Mouse (Mus musculus): ENCODE data around the gene Dlg5. TPM values are rescaled to one million over a fixed set of nuclear protein-coding genes. Genes with fewer than 3 reads are reported as not detected.

The Dlg5 gene
- polyA plus RNA-seq, 1 experiment from 2014 or later: 32.6 TPM

- Histone ChIP-seq H3K27me3 (ENCODE audit: low read depth, poor library complexity, severe bottlenecking) (no peaks in the 10 kb centered on the region), H3K4me3 (no peak overlapping the region), H3K4me1 (no peaks in the 10 kb centered on the region), H3K36me3 (peaks cover 100% of the 10 kb centered on the region), H3K9me3 (replicated peaks) (no peaks in the 10 kb centered on the region), H3K27ac (no peak overlapping the region)
- WGBS: 84% methylated on average over 6 of the region's 6 CpGs
- no peak for DNase-seq (ENCODE audit: low spot score)
Observed at GRCm38 (mm10) chr14:24173326-24173725, 72.4 kb downstream of the Dlg5 start.

- Histone ChIP-seq H3K4me3 (no peak overlapping the region), H3K36me3 (peaks cover 100% of the 10 kb centered on the region), H3K4me1 (no peaks in the 10 kb centered on the region), H3K9me3 (replicated peaks) (no peaks in the 10 kb centered on the region), H3K27ac (no peak overlapping the region), H3K27me3 (ENCODE audit: low read depth, poor library complexity, severe bottlenecking) (no peaks in the 10 kb centered on the region)
- DNase-seq (ENCODE audit: low spot score): no peak
- WGBS: 92% methylated on average over 13 of the region's 13 CpGs
Observed at GRCm38 (mm10) chr14:24171639-24172311, 73.9 kb downstream of the Dlg5 start.

GRCm38 (mm10) chr14:24166046-24166445, 79.7 kb downstream of the Dlg5 start:
- no peak overlapping the region for H3K27ac ChIP-seq
- H3K27me3 ChIP-seq (ENCODE audit: low read depth, poor library complexity, severe bottlenecking): no peaks in the 10 kb centered on the region
- H3K4me3 ChIP-seq: no peak overlapping the region
- over 99% methylated on average over 8 of the region's 8 CpGs for WGBS
- no peaks in the 10 kb centered on the region for H3K9me3 ChIP-seq (replicated peaks)
- peaks cover 100% of the 10 kb centered on the region for H3K36me3 ChIP-seq
- DNase-seq (ENCODE audit: low spot score): no peak
- H3K4me1 ChIP-seq: no peaks in the 10 kb centered on the region

GRCm38 (mm10) chr14:24164721-24165367, 80.9 kb downstream of the Dlg5 start:
- no peaks in the 10 kb centered on the region for H3K4me1 ChIP-seq
- H3K27me3 ChIP-seq (ENCODE audit: low read depth, poor library complexity, severe bottlenecking): no peaks in the 10 kb centered on the region
- no peak for DNase-seq (ENCODE audit: low spot score)
- H3K4me3 ChIP-seq: no peak overlapping the region
- peaks cover 100% of the 10 kb centered on the region for H3K36me3 ChIP-seq
- H3K9me3 ChIP-seq (replicated peaks): no peaks in the 10 kb centered on the region
- WGBS: 94% methylated on average over 8 of the region's 8 CpGs
- H3K27ac ChIP-seq: no peak overlapping the region

GRCm38 (mm10) chr14:24162856-24163255, 82.9 kb downstream of the Dlg5 start:
- DNase-seq (ENCODE audit: low spot score): no peak
- no peaks in the 10 kb centered on the region for H3K4me1 ChIP-seq
- H3K27ac ChIP-seq: no peak overlapping the region
- H3K36me3 ChIP-seq: peaks cover 100% of the 10 kb centered on the region
- 95% methylated on average over 10 of the region's 10 CpGs for WGBS
- no peak overlapping the region for H3K4me3 ChIP-seq
- H3K9me3 ChIP-seq (replicated peaks): no peaks in the 10 kb centered on the region
- no peaks in the 10 kb centered on the region for H3K27me3 ChIP-seq (ENCODE audit: low read depth, poor library complexity, severe bottlenecking)

GRCm38 (mm10) chr14:24148892-24149291, 96.8 kb downstream of the Dlg5 start:
- Histone ChIP-seq H3K27me3 (ENCODE audit: low read depth, poor library complexity, severe bottlenecking) (no peaks in the 10 kb centered on the region), H3K9me3 (replicated peaks) (no peaks in the 10 kb centered on the region), H3K36me3 (peaks cover 100% of the 10 kb centered on the region), H3K4me3 (no peak overlapping the region), H3K4me1 (peaks cover 3% of the 10 kb centered on the region; the same call in 1 of the 2 replicates), H3K27ac (no peak overlapping the region)
- DNase-seq (ENCODE audit: low spot score): no peak
- 89% methylated on average over 2 of the region's 2 CpGs for WGBS

- Histone ChIP-seq H3K27ac (no peak overlapping the region), H3K4me3 (no peak overlapping the region), H3K27me3 (ENCODE audit: low read depth, poor library complexity, severe bottlenecking) (no peaks in the 10 kb centered on the region), H3K9me3 (replicated peaks) (no peaks in the 10 kb centered on the region), H3K4me1 (peaks cover 10% of the 10 kb centered on the region; the same call in 1 of the 2 replicates), H3K36me3 (peaks cover 99% of the 10 kb centered on the region)
- DNase-seq (ENCODE audit: low spot score): no peak
- WGBS: 95% methylated on average over 3 of the region's 3 CpGs
Observed at GRCm38 (mm10) chr14:24144821-24145220, 100.9 kb downstream of the Dlg5 start.

GRCm38 (mm10) chr14:24144421-24144820, 101.3 kb downstream of the Dlg5 start:
- no peak overlapping the region for H3K27ac ChIP-seq
- DNase-seq (ENCODE audit: low spot score): no peak
- H3K27me3 ChIP-seq (ENCODE audit: low read depth, poor library complexity, severe bottlenecking): no peaks in the 10 kb centered on the region
- no peaks in the 10 kb centered on the region for H3K9me3 ChIP-seq (replicated peaks)
- no peak overlapping the region for H3K4me3 ChIP-seq
- H3K36me3 ChIP-seq: peaks cover 99% of the 10 kb centered on the region
- peaks cover 10% of the 10 kb centered on the region; the same call in 1 of the 2 replicates for H3K4me1 ChIP-seq
- WGBS: 72% methylated on average over 8 of the region's 8 CpGs

- no peak for DNase-seq (ENCODE audit: low spot score)
- Histone ChIP-seq H3K27ac (peak overlapping the region; percentile 31; the same call in 1 of the 2 replicates), H3K36me3 (peaks cover 99% of the 10 kb centered on the region), H3K9me3 (replicated peaks) (no peaks in the 10 kb centered on the region), H3K4me3 (no peak overlapping the region), H3K4me1 (peaks cover 10% of the 10 kb centered on the region; the same call in 1 of the 2 replicates), H3K27me3 (ENCODE audit: low read depth, poor library complexity, severe bottlenecking) (no peaks in the 10 kb centered on the region)
- WGBS: 89% methylated on average over 3 of the region's 3 CpGs
Observed at GRCm38 (mm10) chr14:24142926-24143430, 102.7 kb downstream of the Dlg5 start.

GRCm38 (mm10) chr14:24141727-24142126, 104.0 kb downstream of the Dlg5 start:
- Histone ChIP-seq H3K27ac (no peak overlapping the region), H3K4me3 (no peak overlapping the region), H3K9me3 (replicated peaks) (no peaks in the 10 kb centered on the region), H3K36me3 (peaks cover 99% of the 10 kb centered on the region), H3K4me1 (peaks cover 10% of the 10 kb centered on the region; the same call in 1 of the 2 replicates), H3K27me3 (ENCODE audit: low read depth, poor library complexity, severe bottlenecking) (no peaks in the 10 kb centered on the region)
- DNase-seq (ENCODE audit: low spot score): no peak
- 84% methylated on average over 3 of the region's 3 CpGs for WGBS

- no peaks in the 10 kb centered on the region for H3K27me3 ChIP-seq (ENCODE audit: low read depth, poor library complexity, severe bottlenecking)
- no peak for DNase-seq (ENCODE audit: low spot score)
- peaks cover 10% of the 10 kb centered on the region; the same call in 1 of the 2 replicates for H3K4me1 ChIP-seq
- no peak overlapping the region for H3K4me3 ChIP-seq
- 90% methylated on average over 8 of the region's 8 CpGs for WGBS
- H3K9me3 ChIP-seq (replicated peaks): no peaks in the 10 kb centered on the region
- H3K27ac ChIP-seq: no peak overlapping the region
- H3K36me3 ChIP-seq: peaks cover 99% of the 10 kb centered on the region
Observed at GRCm38 (mm10) chr14:24140297-24140812, 105.4 kb downstream of the Dlg5 start.

GRCm38 (mm10) chr14:24136908-24137307, 108.8 kb downstream of the Dlg5 start:
- no peaks in the 10 kb centered on the region for H3K9me3 ChIP-seq (replicated peaks)
- peaks cover 95% of the 10 kb centered on the region for H3K36me3 ChIP-seq
- no peak overlapping the region for H3K4me3 ChIP-seq
- no peak for DNase-seq (ENCODE audit: low spot score)
- 93% methylated on average over 11 of the region's 11 CpGs for WGBS
- no peak overlapping the region for H3K27ac ChIP-seq
- no peaks in the 10 kb centered on the region for H3K27me3 ChIP-seq (ENCODE audit: low read depth, poor library complexity, severe bottlenecking)
- no peaks in the 10 kb centered on the region for H3K4me1 ChIP-seq

- H3K36me3 ChIP-seq: peaks cover 73% of the 10 kb centered on the region
- no peaks in the 10 kb centered on the region for H3K9me3 ChIP-seq (replicated peaks)
- WGBS: 82% methylated on average over 7 of the region's 7 CpGs
- no peak for DNase-seq (ENCODE audit: low spot score)
- no peaks in the 10 kb centered on the region for H3K27me3 ChIP-seq (ENCODE audit: low read depth, poor library complexity, severe bottlenecking)
- H3K4me1 ChIP-seq: no peaks in the 10 kb centered on the region
- H3K27ac ChIP-seq: no peak overlapping the region
- no peak overlapping the region for H3K4me3 ChIP-seq
Observed at GRCm38 (mm10) chr14:24134623-24135290, 111.0 kb downstream of the Dlg5 start.

All from limb, embryonic 10.5 days (tissue).